Mouse (Mus musculus): Measurements from ENCODE around the gene Gm20905. TPM values are rescaled to one million over a fixed set of nuclear protein-coding genes. Genes with fewer than 3 reads are reported as not detected.
"Not testable (repeated sequence)": the region's sequence is repeated elsewhere in the genome, so short reads cannot be mapped to it uniquely, and the experiment has no call there.

The Gm20905 gene
- not detected in 2 replicates for polyA plus RNA-seq (2015; fragmentation: Nextera tagmentation; extraction: Ambion mirVana)

GRCm38 (mm10) chrY:37259503-37259902 lies at the start of gene Gm20905:
TSS of gene Gm20905 (minus strand) at chrY:37259603.
- DNase-seq (ENCODE audit: low spot score): not testable (repeated sequence)

Data from thymus, postnatal 0 days (tissue).